Mouse (Mus musculus) hindbrain, embryonic 15.5 days (tissue): ENCODE measurements at regions not wholly inside any gene's neighbourhood (a gene's known extent, or its start where the extent isn't known, plus 50 kb on each side); places are given as distances from the start of the nearest gene placed in this dataset.
"Not testable (repeated sequence)": the region's sequence is repeated elsewhere in the genome, so short reads cannot be mapped to it uniquely, and the experiment has no call there.

ENCODE experiments used
- ATAC-seq: fragments of 200-750 bp; cut with Nextera tagmentation; 2 replicates; pipeline ENCODE4 v1.8.0; 2017; ENCODE audit warnings: low read depth, moderate number of reproducible peaks, moderate TSS enrichment; ENCODE audit not compliant: low FRiP score
- H3K27ac ChIP-seq: fragments of 300-500 bp; sonication (generic); replicated peaks from 2 replicates; pipeline ENCODE4 v1.5.1; 2015; ENCODE audit warnings: mild to moderate bottlenecking, inconsistent platforms
- H3K27me3 ChIP-seq: fragments of 300-500 bp; sonication (generic); 2 replicates; pipeline ENCODE4 v1.6.1; 2015; ENCODE audit warnings: control low read depth, inconsistent platforms
- H3K36me3 ChIP-seq: fragments of 300-500 bp; sonication (generic); 2 replicates; pipeline ENCODE4 v1.6.1; 2015; ENCODE audit warnings: control low read depth, inconsistent platforms
- H3K4me1 ChIP-seq: fragments of 300-500 bp; sonication (generic); replicated peaks from 2 replicates; pipeline ENCODE4 v1.6.1; 2015; ENCODE audit warnings: control low read depth, inconsistent platforms
- H3K4me2 ChIP-seq: fragments of 300-500 bp; sonication (generic); 2 replicates; pipeline ENCODE4 v1.6.1; 2015; ENCODE audit warnings: moderate library complexity, mild to moderate bottlenecking, inconsistent platforms
- H3K4me3 ChIP-seq: fragments of 300-500 bp; sonication (generic); 2 replicates; pipeline ENCODE4 v1.5.1; 2015; ENCODE audit warnings: mild to moderate bottlenecking, inconsistent platforms
- H3K9ac ChIP-seq: fragments of 300-500 bp; sonication (generic); 2 replicates; pipeline ENCODE4 v1.6.1; 2015; ENCODE audit warnings: inconsistent platforms
- H3K9me3 ChIP-seq: fragments of 300-500 bp; sonication (generic); 2 replicates; pipeline ENCODE4 v1.6.1; 2016; ENCODE audit warnings: control low read depth, inconsistent platforms
- WGBS: fragments of 180-500 bp; shearing (Covaris S2); methylation state at CpG from one replicate; pipeline ENCODE4 v1.1.7; 2015; 5-methylcytosine and 5-hydroxymethylcytosine counted together

DNA sequence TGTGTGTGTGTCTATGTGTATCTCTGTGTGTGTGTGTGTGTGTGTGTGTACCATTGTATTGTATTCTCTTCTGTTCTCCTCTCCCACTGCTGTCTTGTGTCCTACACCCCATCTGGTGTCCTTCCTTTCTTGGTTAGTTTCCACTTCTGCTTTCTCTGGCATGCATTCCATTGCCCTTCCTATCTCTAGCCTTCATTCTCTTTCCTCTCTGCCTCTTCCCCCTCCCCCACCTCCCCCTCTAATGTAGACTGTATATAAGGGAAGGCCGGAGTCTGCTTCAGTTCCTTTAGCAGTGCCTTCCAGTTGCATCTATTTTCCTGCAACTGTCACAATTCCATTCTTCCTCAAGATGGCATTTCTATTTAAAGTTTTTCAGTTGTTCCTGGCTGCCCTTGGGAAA is 161.5 kb upstream of the Rxfp2 start:
- ATAC-seq = no peak
- H3K4me1 ChIP-seq = no peaks in the 10 kb centered on the region
- no peak overlapping the region for H3K4me3 ChIP-seq
- H3K27me3 ChIP-seq = no peaks in the 10 kb centered on the region
- H3K27ac ChIP-seq = no peak overlapping the region
- 72% methylated on average over 1 of the region's 1 CpGs for WGBS
- H3K4me2 ChIP-seq = no peak overlapping the region
- no peaks in the 10 kb centered on the region for H3K36me3 ChIP-seq
- H3K9ac ChIP-seq = no peak overlapping the region
- no peaks in the 10 kb centered on the region for H3K9me3 ChIP-seq

DNA sequence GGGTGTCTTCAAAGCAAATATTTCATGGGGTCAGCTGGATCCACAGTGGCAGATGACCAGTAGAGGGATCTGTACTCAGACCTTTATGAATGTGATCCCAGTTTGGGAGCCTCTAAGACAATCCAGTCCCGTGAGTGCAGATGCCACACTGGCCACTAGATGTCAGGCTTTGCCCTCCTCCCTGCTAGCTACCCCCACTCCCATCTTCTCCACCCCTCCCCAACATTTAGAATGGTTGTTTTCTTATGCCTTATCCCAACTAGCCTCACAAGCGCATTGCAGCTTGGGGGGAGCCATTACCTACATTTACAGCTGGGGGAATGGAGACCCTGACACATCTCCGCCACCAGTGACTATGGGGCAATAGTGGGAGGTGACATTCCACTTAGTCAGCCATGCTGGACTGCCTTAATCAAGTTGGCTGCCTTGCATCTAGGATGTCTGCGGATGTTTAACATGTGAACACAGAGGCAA is 156.9 kb upstream of the Rxfp2 start:
- Histone ChIP-seq H3K36me3 (no peaks in the 10 kb centered on the region), H3K27me3 (no peaks in the 10 kb centered on the region), H3K9me3 (no peaks in the 10 kb centered on the region), H3K4me3 (no peak overlapping the region), H3K27ac (no peak overlapping the region), H3K4me1 (no peaks in the 10 kb centered on the region), H3K4me2 (no peak overlapping the region), H3K9ac (no peak overlapping the region)
- 53% methylated on average over 4 of the region's 4 CpGs for WGBS
- ATAC-seq = peak; percentile 54; the same call in 1 of the 2 replicates

DNA sequence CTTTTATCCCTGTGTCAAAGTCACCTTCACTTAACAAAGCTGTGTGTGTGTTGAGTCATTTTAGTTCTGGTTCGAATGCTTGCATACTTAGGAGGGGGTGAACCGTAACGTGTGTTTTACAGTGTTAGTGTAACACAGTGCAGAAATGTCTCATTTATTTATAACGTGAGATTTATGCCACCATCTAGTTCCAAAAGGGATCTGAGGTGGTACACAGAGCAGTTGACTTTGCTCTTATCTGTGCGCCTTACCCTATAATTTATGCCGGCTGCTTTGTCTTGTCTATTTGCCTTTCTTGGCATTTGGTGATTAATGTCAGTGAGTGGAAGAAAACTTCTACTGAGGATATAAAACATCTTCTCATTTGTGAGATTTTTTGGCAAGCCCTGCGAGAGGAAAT is 150.5 kb upstream of the Rxfp2 start:
- no peak for ATAC-seq
- Histone ChIP-seq H3K4me2 (no peak overlapping the region), H3K9me3 (no peaks in the 10 kb centered on the region), H3K36me3 (no peaks in the 10 kb centered on the region), H3K27me3 (no peaks in the 10 kb centered on the region), H3K9ac (no peak overlapping the region), H3K4me1 (no peaks in the 10 kb centered on the region), H3K27ac (no peak overlapping the region), H3K4me3 (no peak overlapping the region)
- 73% methylated on average over 7 of the region's 7 CpGs for WGBS

- H3K36me3 ChIP-seq = no peaks in the 10 kb centered on the region
- H3K27me3 ChIP-seq = no peaks in the 10 kb centered on the region
- no peaks in the 10 kb centered on the region for H3K9me3 ChIP-seq
- 78% methylated on average over 5 of the region's 5 CpGs for WGBS
- H3K4me1 ChIP-seq = no peaks in the 10 kb centered on the region
- ATAC-seq = no peak
- H3K27ac ChIP-seq = no peak overlapping the region
- H3K4me2 ChIP-seq = no peak overlapping the region
- no peak overlapping the region for H3K4me3 ChIP-seq
- no peak overlapping the region for H3K9ac ChIP-seq
Observed at GRCm38 (mm10) chr5:149869441-149869840, 149.0 kb upstream of the Rxfp2 start.

DNA sequence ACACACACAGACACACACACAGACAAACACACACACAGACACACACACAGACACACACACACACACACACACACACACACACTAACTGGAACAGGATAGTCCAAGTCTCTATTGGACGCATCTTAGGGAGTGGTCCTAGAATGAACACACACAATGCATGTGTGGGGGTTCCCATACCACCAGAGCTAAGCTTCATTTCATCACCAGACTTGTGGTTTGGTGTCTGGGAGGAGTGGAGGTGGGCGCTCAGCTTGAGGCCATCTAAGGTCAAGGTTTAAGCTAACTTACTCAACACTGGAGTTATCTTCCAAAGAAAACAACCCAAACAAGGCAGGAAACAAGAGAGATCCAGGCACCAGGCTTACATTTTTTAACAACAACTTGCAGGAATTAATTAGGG is 147.9 kb upstream of the Rxfp2 start:
- Histone ChIP-seq H3K36me3 (no peaks in the 10 kb centered on the region), H3K9me3 (no peaks in the 10 kb centered on the region), H3K27ac (no peak overlapping the region), H3K27me3 (no peaks in the 10 kb centered on the region), H3K4me2 (no peak overlapping the region), H3K9ac (no peak overlapping the region), H3K4me3 (no peak overlapping the region), H3K4me1 (no peaks in the 10 kb centered on the region)
- 93% methylated on average over 2 of the region's 2 CpGs for WGBS
- no peak for ATAC-seq

DNA sequence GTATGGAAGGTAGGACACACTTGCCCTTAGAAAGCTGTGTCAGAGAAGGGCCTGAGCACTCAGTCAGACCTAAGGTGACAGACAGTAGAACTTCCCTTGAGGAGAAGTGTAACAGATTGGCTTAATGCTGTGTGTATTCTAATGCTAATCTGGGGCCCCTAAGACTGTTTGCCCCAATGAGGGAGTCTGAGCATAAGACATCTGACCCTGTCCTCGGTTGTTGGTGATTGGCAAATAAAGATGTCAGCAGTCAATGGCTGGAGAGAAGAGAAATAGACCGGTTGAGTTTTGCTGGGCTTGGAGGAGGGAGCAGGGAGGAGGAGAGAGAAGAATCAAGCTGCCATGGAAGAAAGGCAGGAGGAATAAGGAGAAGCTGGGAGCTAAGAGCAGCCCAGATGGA is 147.0 kb upstream of the Rxfp2 start:
- Histone ChIP-seq H3K4me2 (no peak overlapping the region), H3K4me1 (no peaks in the 10 kb centered on the region), H3K27ac (no peak overlapping the region), H3K36me3 (no peaks in the 10 kb centered on the region), H3K27me3 (no peaks in the 10 kb centered on the region), H3K4me3 (no peak overlapping the region), H3K9me3 (no peaks in the 10 kb centered on the region), H3K9ac (no peak overlapping the region)
- 12% methylated on average over 2 of the region's 2 CpGs for WGBS
- ATAC-seq = no peak

GRCm38 (mm10) chr5:149873482-149874002 is 144.9 kb upstream of the Rxfp2 start:
- H3K27ac ChIP-seq = no peak overlapping the region
- 25% methylated on average over 9 of the region's 9 CpGs for WGBS
- no peak overlapping the region for H3K4me3 ChIP-seq
- H3K4me1 ChIP-seq = no peaks in the 10 kb centered on the region
- H3K9me3 ChIP-seq = no peaks in the 10 kb centered on the region
- H3K27me3 ChIP-seq = no peaks in the 10 kb centered on the region
- no peak overlapping the region for H3K9ac ChIP-seq
- no peaks in the 10 kb centered on the region for H3K36me3 ChIP-seq
- no peak overlapping the region for H3K4me2 ChIP-seq
- no peak for ATAC-seq

DNA sequence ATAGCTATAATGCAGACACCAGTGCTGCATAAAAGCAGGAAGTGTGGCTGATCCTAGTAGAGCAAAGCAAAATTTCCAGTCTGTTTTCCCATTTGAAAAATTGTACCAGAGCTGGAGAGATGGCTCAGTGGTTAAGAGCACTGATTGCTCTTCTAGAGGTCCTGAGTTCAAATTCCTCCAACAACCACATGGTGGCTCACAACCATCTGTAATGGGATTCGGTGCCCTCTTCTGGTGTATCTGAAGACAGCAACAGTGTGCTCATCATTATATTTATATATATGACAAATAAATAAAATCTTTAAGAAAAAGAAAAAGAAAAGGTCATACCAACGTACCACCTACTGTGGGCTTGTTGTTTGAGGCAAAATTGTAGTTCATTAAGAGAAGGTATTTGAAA is 144.1 kb upstream of the Rxfp2 start:
- Histone ChIP-seq H3K4me2 (no peak overlapping the region), H3K4me1 (no peaks in the 10 kb centered on the region), H3K9me3 (no peaks in the 10 kb centered on the region), H3K27ac (no peak overlapping the region), H3K27me3 (no peaks in the 10 kb centered on the region), H3K9ac (no peak overlapping the region), H3K36me3 (no peaks in the 10 kb centered on the region), H3K4me3 (no peak overlapping the region)
- ATAC-seq = no peak
- WGBS = 94% methylated on average over 2 of the region's 2 CpGs

DNA sequence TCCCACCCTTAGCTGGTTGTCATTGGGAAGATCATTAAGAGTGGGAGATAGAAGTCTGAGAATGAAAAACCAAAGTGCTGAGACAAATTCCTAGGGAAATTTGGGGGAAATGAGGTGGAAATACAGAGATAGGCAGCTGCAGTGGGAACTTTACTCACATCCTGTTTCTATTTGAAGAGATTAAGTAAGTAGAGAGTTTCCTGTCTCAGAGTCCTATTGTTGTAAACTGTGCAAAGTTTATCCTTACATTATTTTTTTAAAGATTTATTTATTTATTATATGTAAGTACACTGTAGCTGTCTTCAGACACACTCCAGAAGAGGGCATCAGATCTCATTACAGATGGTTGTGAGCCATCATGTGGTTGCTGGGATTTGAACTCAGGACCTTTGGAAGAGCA is 126.0 kb upstream of the Rxfp2 start:
- not testable (repeated sequence) for H3K4me2 ChIP-seq, ATAC-seq, H3K4me3 ChIP-seq, H3K9me3 ChIP-seq, H3K9ac ChIP-seq, H3K27ac ChIP-seq, H3K27me3 ChIP-seq, H3K36me3 ChIP-seq, H3K4me1 ChIP-seq

- H3K4me1 ChIP-seq = peaks cover 6% of the 10 kb centered on the region; the same call in 1 of the 2 replicates
- WGBS = 58% methylated on average over 3 of the region's 3 CpGs
Observed at GRCm38 (mm10) chr5:149906927-149907326, 111.5 kb upstream of the Rxfp2 start.

GRCm38 (mm10) chr5:149908376-149909078 is 109.9 kb upstream of the Rxfp2 start:
- 57% methylated on average over 4 of the region's 4 CpGs for WGBS
- Histone ChIP-seq H3K27ac (no peak overlapping the region), H3K9me3 (no peaks in the 10 kb centered on the region), H3K4me1 (peaks cover 6% of the 10 kb centered on the region; the same call in 1 of the 2 replicates), H3K4me2 (no peak overlapping the region), H3K4me3 (no peak overlapping the region), H3K27me3 (no peaks in the 10 kb centered on the region), H3K36me3 (no peaks in the 10 kb centered on the region), H3K9ac (no peak overlapping the region)
- ATAC-seq = no peak

More at GRCm38 (mm10) chr5:149906927-149907326, 111.5 kb upstream of the Rxfp2 start:
- no peak overlapping the region for H3K27ac ChIP-seq
- no peak for ATAC-seq
- no peak overlapping the region for H3K4me3 ChIP-seq
- H3K4me2 ChIP-seq = no peak overlapping the region
- no peaks in the 10 kb centered on the region for H3K9me3 ChIP-seq
- H3K27me3 ChIP-seq = no peaks in the 10 kb centered on the region
- H3K36me3 ChIP-seq = no peaks in the 10 kb centered on the region
- H3K9ac ChIP-seq = no peak overlapping the region

DNA sequence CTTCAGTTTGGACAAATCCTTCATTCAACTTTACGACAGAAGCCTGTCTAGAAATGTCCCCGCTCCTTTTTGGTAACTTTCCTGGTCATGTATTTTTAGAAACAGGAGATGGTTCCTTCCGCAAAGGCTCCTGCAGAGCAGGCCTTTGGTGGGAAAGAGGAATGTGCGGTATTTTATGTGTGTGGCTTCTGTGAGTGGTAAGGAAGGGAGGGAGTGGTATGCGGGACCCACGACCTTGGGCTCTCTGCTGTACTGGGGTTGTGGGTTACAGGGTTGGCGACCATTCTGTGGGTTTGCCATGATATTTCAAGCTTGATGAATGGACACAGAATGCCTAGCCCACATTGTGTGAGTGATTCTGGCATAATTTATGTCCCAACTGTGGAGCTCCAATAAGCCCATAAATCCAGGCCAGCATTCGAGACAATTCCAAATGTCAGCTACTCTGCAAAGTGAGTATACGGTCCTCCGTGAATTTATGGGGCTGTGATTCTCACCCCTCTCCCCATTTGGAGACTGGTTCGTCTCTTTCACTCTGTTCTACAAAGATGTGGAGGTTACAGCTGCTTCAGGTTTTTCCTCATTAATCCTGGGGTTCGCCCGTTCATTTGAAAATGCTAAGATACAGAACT is 109.3 kb upstream of the Rxfp2 start:
- ATAC-seq = no peak
- H3K4me1 ChIP-seq = peaks cover 6% of the 10 kb centered on the region; the same call in 1 of the 2 replicates
- no peak overlapping the region for H3K9ac ChIP-seq
- no peaks in the 10 kb centered on the region for H3K36me3 ChIP-seq
- WGBS = 78% methylated on average over 13 of the region's 13 CpGs
- no peak overlapping the region for H3K4me3 ChIP-seq
- no peaks in the 10 kb centered on the region for H3K9me3 ChIP-seq
- peak overlapping the region; percentile 45; the same call in 1 of the 2 replicates for H3K27ac ChIP-seq
- no peaks in the 10 kb centered on the region for H3K27me3 ChIP-seq
- no peak overlapping the region for H3K4me2 ChIP-seq
